Mouse (Mus musculus): ENCODE data around the gene Vwa8. TPM values are rescaled to one million over a fixed set of nuclear protein-coding genes. Genes with fewer than 3 reads are reported as not detected.

Vwa8 gene
- polyA plus RNA-seq, 1 experiment from 2014 or later = 41.6 TPM

GRCm38 (mm10) chr14:79227955-79228354, 379.1 kb downstream of the Vwa8 start:
- no peak overlapping the region for H3K27ac ChIP-seq
- 83% methylated on average over 4 of the region's 4 CpGs for WGBS (ENCODE audit: missing documents)
- no peaks in the 10 kb centered on the region for H3K79me2 ChIP-seq (ENCODE audit: inconsistent target)
- H3K4me3 ChIP-seq (ENCODE audit: inconsistent target) = no peak overlapping the region
- no peaks in the 10 kb centered on the region for H3K36me3 ChIP-seq (ENCODE audit: inconsistent target)

DNA sequence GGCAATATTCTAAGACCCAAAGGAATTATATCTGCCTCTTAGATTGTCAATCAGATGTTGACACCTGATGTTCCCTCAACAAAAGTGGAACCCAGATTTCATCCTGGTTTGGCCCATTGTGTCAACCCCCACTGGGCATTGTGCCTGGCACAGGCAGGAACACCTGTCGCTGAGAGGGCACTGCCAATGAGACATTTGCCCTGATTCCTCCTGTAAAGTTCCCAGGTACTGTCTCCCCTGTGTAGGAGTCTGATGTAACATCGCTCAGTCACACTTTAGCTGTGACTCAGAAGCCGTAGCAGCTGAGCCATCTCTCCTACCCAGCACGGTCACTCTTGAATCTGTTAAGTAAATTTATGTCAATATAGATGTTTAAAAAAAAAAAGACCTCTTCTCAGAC, 382.8 kb downstream of the Vwa8 start:
- H3K79me2 ChIP-seq (ENCODE audit: inconsistent target) = no peaks in the 10 kb centered on the region
- H3K36me3 ChIP-seq (ENCODE audit: inconsistent target) = no peaks in the 10 kb centered on the region
- WGBS (ENCODE audit: missing documents) = 96% methylated on average over 4 of the region's 4 CpGs
- H3K4me3 ChIP-seq (ENCODE audit: inconsistent target) = no peak overlapping the region
- no peak overlapping the region for H3K27ac ChIP-seq

- no peaks in the 10 kb centered on the region for H3K36me3 ChIP-seq (ENCODE audit: inconsistent target)
- H3K79me2 ChIP-seq (ENCODE audit: inconsistent target) = no peaks in the 10 kb centered on the region
- H3K4me3 ChIP-seq (ENCODE audit: inconsistent target) = no peak overlapping the region
- 45% methylated on average over 4 of the region's 5 CpGs for WGBS (ENCODE audit: missing documents)
- no peak overlapping the region for H3K27ac ChIP-seq
These were observed 384.8 kb downstream of the Vwa8 start for GRCm38 (mm10) chr14:79233697-79234096.

DNA sequence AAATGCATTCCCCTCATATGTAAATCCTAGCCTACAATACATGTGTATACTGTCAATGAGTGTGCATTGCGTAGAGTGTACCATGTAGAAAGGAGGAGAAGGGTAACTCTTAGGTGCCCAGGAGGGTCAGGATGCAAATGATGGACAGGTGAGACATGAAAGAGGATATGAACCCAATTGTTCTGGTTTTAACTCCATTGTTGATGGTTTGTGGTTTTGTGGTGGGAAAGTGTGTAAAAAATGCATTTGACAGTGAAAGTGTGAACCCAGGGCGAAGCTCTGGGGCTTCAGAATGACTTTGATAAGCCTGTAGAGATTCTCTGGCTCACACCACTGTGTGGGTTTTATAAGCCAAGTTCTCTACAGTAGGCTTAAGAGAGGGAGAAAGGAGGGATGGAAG, 385.7 kb downstream of the Vwa8 start:
- H3K27ac ChIP-seq = no peak overlapping the region
- 83% methylated on average over 2 of the region's 2 CpGs for WGBS (ENCODE audit: missing documents)
- no peaks in the 10 kb centered on the region for H3K36me3 ChIP-seq (ENCODE audit: inconsistent target)
- H3K4me3 ChIP-seq (ENCODE audit: inconsistent target) = no peak overlapping the region
- no peaks in the 10 kb centered on the region for H3K79me2 ChIP-seq (ENCODE audit: inconsistent target)

DNA sequence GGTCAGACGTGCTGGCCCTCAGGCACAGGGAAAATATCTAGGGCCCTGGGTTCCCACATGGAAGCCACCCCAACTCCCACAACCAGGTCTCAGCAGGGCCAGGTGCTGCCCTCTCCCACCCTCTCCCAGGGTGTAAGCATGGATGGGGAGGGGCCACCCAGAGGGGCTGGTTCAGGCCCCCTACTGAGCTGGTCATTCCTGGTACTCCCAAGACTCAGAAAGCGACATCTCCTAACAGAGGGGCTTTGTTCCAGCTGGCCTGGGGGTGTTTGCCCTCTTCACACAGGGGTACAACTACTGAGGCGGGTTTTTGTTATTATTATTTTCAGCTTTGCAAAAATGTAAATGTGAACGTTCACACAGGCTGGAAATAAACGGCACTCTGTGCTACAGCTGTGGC, 386.3 kb downstream of the Vwa8 start:
- 91% methylated on average over 5 of the region's 5 CpGs for WGBS (ENCODE audit: missing documents)

DNA sequence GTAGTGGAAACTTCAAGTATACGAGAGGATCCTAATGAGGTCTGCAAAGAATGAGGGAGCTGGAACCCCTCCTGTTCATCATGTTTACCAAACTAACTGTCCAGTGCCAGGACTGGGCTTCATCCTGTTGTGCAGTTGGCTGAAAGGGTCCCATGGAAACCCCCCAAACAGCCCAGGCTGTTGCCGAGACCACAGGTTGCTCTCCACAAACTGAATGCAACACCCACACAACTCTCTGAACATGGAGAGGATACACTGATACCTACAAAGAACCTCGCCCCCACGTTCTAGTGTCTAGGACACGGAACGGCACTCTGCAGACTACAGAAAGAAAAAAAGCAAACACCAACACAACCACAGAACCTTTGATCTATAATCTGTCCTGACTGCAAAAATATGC, 387.4 kb downstream of the Vwa8 start:
- WGBS (ENCODE audit: missing documents) = 97% methylated on average over 6 of the region's 6 CpGs
- H3K4me3 ChIP-seq (ENCODE audit: inconsistent target) = no peak overlapping the region
- H3K27ac ChIP-seq = no peak overlapping the region
- no peaks in the 10 kb centered on the region for H3K79me2 ChIP-seq (ENCODE audit: inconsistent target)
- no peaks in the 10 kb centered on the region for H3K36me3 ChIP-seq (ENCODE audit: inconsistent target)

More for the DNA sequence above, 386.3 kb downstream of the Vwa8 start:
- Histone ChIP-seq H3K4me3 (ENCODE audit: inconsistent target) (no peak overlapping the region), H3K36me3 (ENCODE audit: inconsistent target) (no peaks in the 10 kb centered on the region), H3K79me2 (ENCODE audit: inconsistent target) (no peaks in the 10 kb centered on the region), H3K27ac (no peak overlapping the region)

GRCm38 (mm10) chr14:79239402-79239801, 390.6 kb downstream of the Vwa8 start:
- no peaks in the 10 kb centered on the region for H3K36me3 ChIP-seq (ENCODE audit: inconsistent target)
- WGBS (ENCODE audit: missing documents) = 93% methylated on average over 12 of the region's 12 CpGs
- H3K27ac ChIP-seq = no peak overlapping the region
- H3K4me3 ChIP-seq (ENCODE audit: inconsistent target) = no peak overlapping the region
- no peaks in the 10 kb centered on the region for H3K79me2 ChIP-seq (ENCODE audit: inconsistent target)

GRCm38 (mm10) chr14:79241057-79241570, 392.3 kb downstream of the Vwa8 start:
- Histone ChIP-seq H3K4me3 (ENCODE audit: inconsistent target) (no peak overlapping the region), H3K36me3 (ENCODE audit: inconsistent target) (no peaks in the 10 kb centered on the region), H3K79me2 (ENCODE audit: inconsistent target) (no peaks in the 10 kb centered on the region), H3K27ac (no peak overlapping the region)
- 89% methylated on average over 4 of the region's 4 CpGs for WGBS (ENCODE audit: missing documents)

DNA sequence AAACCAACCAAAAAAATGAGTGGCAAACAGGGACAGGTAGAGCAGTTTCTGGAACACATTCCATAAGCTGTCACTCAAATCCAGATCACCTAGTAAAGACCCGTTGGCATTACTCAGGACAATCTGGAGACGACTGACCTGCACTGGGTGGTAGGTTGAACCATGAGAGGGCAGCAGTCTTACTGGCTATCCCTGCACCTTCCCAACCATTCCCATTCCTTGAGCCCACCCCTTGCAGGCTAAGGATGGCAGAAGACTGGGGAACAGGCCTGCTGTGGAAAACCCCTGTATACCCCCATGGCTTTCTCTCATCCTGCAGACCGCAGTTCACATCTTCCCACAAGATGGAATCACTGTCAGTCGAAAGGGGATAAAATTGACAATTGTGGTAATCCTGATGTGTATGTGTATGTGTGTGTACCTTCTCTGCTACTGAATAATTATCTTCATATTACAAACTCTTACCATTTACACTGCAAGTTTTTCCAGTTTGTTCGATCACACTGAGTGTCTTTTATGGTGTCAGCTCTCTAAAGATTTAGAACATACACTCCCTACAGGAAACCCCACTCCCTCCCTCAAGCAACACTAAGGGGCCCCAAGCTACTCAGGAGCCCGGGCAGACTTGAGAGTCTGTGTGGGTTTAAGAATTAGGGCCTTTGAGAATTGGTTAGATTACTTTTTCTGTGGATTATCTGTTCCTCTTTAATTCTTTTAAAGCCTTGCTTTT, 393.0 kb downstream of the Vwa8 start:
- H3K36me3 ChIP-seq (ENCODE audit: inconsistent target) = no peaks in the 10 kb centered on the region
- H3K79me2 ChIP-seq (ENCODE audit: inconsistent target) = no peaks in the 10 kb centered on the region
- WGBS (ENCODE audit: missing documents) = 73% methylated on average over 6 of the region's 6 CpGs
- H3K4me3 ChIP-seq (ENCODE audit: inconsistent target) = no peak overlapping the region
- H3K27ac ChIP-seq = no peak overlapping the region

GRCm38 (mm10) chr14:79242386-79242720, 393.5 kb downstream of the Vwa8 start:
- Histone ChIP-seq H3K36me3 (ENCODE audit: inconsistent target) (no peaks in the 10 kb centered on the region), H3K79me2 (ENCODE audit: inconsistent target) (no peaks in the 10 kb centered on the region), H3K4me3 (ENCODE audit: inconsistent target) (no peak overlapping the region), H3K27ac (no peak overlapping the region)

- no peaks in the 10 kb centered on the region for H3K36me3 ChIP-seq (ENCODE audit: inconsistent target)
- WGBS (ENCODE audit: missing documents) = 29% methylated on average over 12 of the region's 12 CpGs
- no peaks in the 10 kb centered on the region for H3K79me2 ChIP-seq (ENCODE audit: inconsistent target)
- no peak overlapping the region for H3K4me3 ChIP-seq (ENCODE audit: inconsistent target)
- H3K27ac ChIP-seq = no peak overlapping the region
These were observed 394.4 kb downstream of the Vwa8 start for GRCm38 (mm10) chr14:79243038-79243883.

DNA sequence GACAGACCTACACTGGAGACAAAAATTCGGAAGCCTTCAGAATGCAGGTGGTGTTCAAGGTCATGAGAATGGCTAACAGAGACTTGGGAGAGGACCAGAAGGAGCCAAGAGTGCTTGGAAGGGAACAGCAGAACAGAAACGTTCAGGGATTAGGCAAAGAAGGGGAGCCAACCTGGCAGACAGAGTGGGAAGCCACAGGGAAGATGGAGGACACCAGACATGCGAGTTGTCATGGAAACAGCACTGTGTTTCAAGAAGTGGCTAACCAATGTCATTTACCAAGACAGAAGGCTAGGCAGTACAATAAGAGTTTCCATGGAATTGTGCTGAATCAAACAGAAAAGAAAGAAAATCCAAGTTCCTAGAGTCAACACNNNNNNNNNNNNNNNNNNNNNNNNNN, 395.7 kb downstream of the Vwa8 start:
- Histone ChIP-seq H3K27ac (no peak overlapping the region), H3K79me2 (ENCODE audit: inconsistent target) (no peaks in the 10 kb centered on the region), H3K36me3 (ENCODE audit: inconsistent target) (no peaks in the 10 kb centered on the region), H3K4me3 (ENCODE audit: inconsistent target) (no peak overlapping the region)
- 72% methylated on average over 3 of the region's 3 CpGs for WGBS (ENCODE audit: missing documents)

- Histone ChIP-seq H3K36me3 (ENCODE audit: inconsistent target) (no peaks in the 10 kb centered on the region), H3K27ac (no peak overlapping the region), H3K4me3 (ENCODE audit: inconsistent target) (no peak overlapping the region), H3K79me2 (ENCODE audit: inconsistent target) (no peaks in the 10 kb centered on the region)
- 69% methylated on average over 5 of the region's 5 CpGs for WGBS (ENCODE audit: missing documents)
These were observed 403.0 kb downstream of the Vwa8 start for GRCm38 (mm10) chr14:79251727-79252285.

Data from macrophage (primary cell).